Mouse (Mus musculus): ENCODE data around the gene Ankle1. TPM values are rescaled to one million over a fixed set of nuclear protein-coding genes. Genes with fewer than 3 reads are reported as not detected.

Gene Ankle1
- polyA plus RNA-seq, 1 experiment from 2014 or later, result 38.0 TPM

DNA sequence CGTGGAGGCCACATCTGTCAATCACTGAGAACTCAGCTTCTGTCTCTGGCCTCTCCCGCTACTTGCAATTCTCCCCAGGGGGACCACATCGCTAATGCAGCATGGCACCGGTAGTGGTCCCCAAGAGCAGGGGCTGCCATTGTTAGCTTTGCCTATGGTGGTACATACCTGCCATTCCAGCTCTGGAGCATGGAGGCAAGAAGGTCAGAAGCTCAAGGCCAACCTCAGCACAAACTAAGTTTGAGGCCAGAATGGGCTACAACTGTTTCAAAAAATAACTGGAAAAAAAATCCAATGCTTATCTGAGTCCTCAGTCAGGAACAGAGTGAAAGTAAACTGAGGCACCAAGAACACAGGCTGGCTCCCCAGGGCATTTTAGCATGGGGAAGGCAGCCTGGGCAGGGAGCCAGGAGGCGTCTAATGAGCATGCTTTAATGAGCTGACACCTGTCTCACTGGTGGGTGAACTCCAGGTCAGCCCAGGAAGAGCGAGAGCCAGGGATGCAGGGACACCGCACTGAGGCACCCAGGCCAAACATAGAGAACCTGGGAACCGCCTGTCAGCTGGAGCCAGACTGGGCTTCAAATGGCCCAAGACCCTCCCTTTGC lies 29.3 kb upstream of the Ankle1 start:
- Histone ChIP-seq H3K27ac (ENCODE audit: low read depth) (no peak overlapping the region), H3K4me1 (ENCODE audit: insufficient read depth) (peaks cover 18% of the 10 kb centered on the region), H3K4me3 (ENCODE audit: low read depth, low read length) (peak overlapping the region; percentile 16; the same call in 1 of the 2 replicates), H3K9me3 (ENCODE audit: low read depth, low read length) (no peaks in the 10 kb centered on the region), H3K9ac (no peak overlapping the region; the same call in 1 of the 2 replicates), H3K4me2 (peak overlapping the region; percentile 57), H3K27me3 (ENCODE audit: insufficient read depth, low read length) (no peaks in the 10 kb centered on the region), H3K36me3 (ENCODE audit: insufficient read depth) (peaks cover 53% of the 10 kb centered on the region)
- WGBS, result 47% methylated on average over 8 of the region's 8 CpGs
- ATAC-seq (ENCODE audit: insufficient read depth), result no peak
- no peak for TF ChIP-seq CTCF (IDR thresholded peaks at IDR 0.05; ENCODE audit: low read depth)
- DNase-seq, result no peak

- TF ChIP-seq CTCF (IDR thresholded peaks at IDR 0.05; ENCODE audit: low read depth), result no peak
- Histone ChIP-seq H3K9ac (peak overlapping the region; percentile 9; the same call in 1 of the 2 replicates), H3K27ac (ENCODE audit: low read depth) (no peak overlapping the region; the same call in 1 of the 2 replicates), H3K27me3 (ENCODE audit: insufficient read depth, low read length) (no peaks in the 10 kb centered on the region), H3K4me1 (ENCODE audit: insufficient read depth) (peaks cover 29% of the 10 kb centered on the region), H3K4me3 (ENCODE audit: low read depth, low read length) (peak overlapping the region; percentile 90), H3K4me2 (peak overlapping the region; percentile 98), H3K9me3 (ENCODE audit: low read depth, low read length) (no peaks in the 10 kb centered on the region), H3K36me3 (ENCODE audit: insufficient read depth) (peaks cover 38% of the 10 kb centered on the region)
- DNase-seq (no peak), ATAC-seq (ENCODE audit: insufficient read depth) (no peak)
- WGBS, result 77% methylated on average over 4 of the region's 4 CpGs
Measured at GRCm38 (mm10) chr8:71379008-71379407, 26.8 kb upstream of the Ankle1 start.

- Histone ChIP-seq H3K27me3 (ENCODE audit: insufficient read depth, low read length) (no peaks in the 10 kb centered on the region), H3K9me3 (ENCODE audit: low read depth, low read length) (no peaks in the 10 kb centered on the region), H3K36me3 (ENCODE audit: insufficient read depth) (peaks cover 32% of the 10 kb centered on the region), H3K4me3 (ENCODE audit: low read depth, low read length) (peak overlapping the region; percentile 90), H3K4me2 (peak overlapping the region; percentile 98), H3K4me1 (ENCODE audit: insufficient read depth) (peaks cover 29% of the 10 kb centered on the region), H3K27ac (ENCODE audit: low read depth) (0 out of 2 replicates have a peak overlapping the region, but pooled peaks have one; percentile 12), H3K9ac (peak overlapping the region; percentile 84)
- 49% methylated on average over 3 of the region's 3 CpGs for WGBS
- DNase-seq (no peak), ATAC-seq (ENCODE audit: insufficient read depth) (no peak)
- TF ChIP-seq CTCF (IDR thresholded peaks at IDR 0.05; ENCODE audit: low read depth), result no peak
Measured at GRCm38 (mm10) chr8:71379512-71380075, 26.2 kb upstream of the Ankle1 start.

GRCm38 (mm10) chr8:71380178-71381171 lies 25.3 kb upstream of the Ankle1 start:
- Histone ChIP-seq H3K4me2 (peak overlapping the region; percentile 98), H3K27ac (ENCODE audit: low read depth) (peak overlapping the region; percentile 95; the same call in 1 of the 2 replicates), H3K9me3 (ENCODE audit: low read depth, low read length) (no peaks in the 10 kb centered on the region), H3K36me3 (ENCODE audit: insufficient read depth) (peaks cover 24% of the 10 kb centered on the region), H3K4me1 (ENCODE audit: insufficient read depth) (peaks cover 29% of the 10 kb centered on the region), H3K9ac (peak overlapping the region; percentile 84), H3K4me3 (ENCODE audit: low read depth, low read length) (peak overlapping the region; percentile 90), H3K27me3 (ENCODE audit: insufficient read depth, low read length) (no peaks in the 10 kb centered on the region)
- 1% methylated on average over 72 of the region's 72 CpGs for WGBS
- DNase-seq (peak; percentile 28), ATAC-seq (ENCODE audit: insufficient read depth) (no peak)
- no peak for TF ChIP-seq CTCF (IDR thresholded peaks at IDR 0.05; ENCODE audit: low read depth)

DNA sequence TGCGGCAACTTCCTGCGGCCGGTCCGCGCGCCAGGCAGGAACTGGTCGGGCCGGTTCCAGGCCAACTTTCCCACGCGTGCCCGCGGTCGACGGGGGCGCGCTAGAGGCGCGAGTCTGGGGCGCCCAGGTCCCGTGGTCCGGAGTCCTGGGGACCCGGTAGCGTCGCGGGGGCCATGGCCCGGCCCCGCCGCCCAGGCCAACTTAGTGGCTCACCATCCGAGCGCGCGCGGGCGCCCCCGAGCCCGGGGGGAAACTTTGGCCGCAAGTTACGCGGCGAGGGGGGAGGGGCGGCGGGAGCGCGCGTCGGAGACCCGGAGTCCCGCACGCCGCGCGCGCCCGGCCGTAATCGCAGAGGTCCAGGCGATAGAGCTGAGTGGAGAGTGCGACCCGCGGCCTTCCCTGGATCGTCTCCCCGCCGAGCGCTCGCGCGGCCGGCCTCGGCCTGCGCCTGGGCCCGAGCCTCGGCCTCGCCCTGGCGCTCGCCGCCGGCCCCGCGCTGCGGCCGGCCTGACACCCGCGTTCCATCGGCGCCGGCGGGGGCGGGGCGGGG lies 24.3 kb upstream of the Ankle1 start, which contains the start of gene Nr2f6:
Gene Nr2f6 (minus strand): TSS at position 540 of the 550 bp plus-strand sequence.
- under 1% methylated on average over 76 of the region's 89 CpGs for WGBS

More for the DNA sequence above, 24.3 kb upstream of the Ankle1 start, which contains the start of gene Nr2f6:
- H3K36me3 ChIP-seq (ENCODE audit: insufficient read depth), result peaks cover 20% of the 10 kb centered on the region
- peak within 1 kb of the TSS; percentile 95 for H3K27ac ChIP-seq (ENCODE audit: low read depth)
- ATAC-seq (ENCODE audit: insufficient read depth) (peak; percentile 63), DNase-seq (peak; percentile 80)
- H3K27me3 ChIP-seq (ENCODE audit: insufficient read depth, low read length), result no peaks in the 10 kb centered on the region
- H3K4me1 ChIP-seq (ENCODE audit: insufficient read depth), result peaks cover 22% of the 10 kb centered on the region
- peak within 1 kb of the TSS; percentile 84 for H3K9ac ChIP-seq
- no peaks in the 10 kb centered on the region for H3K9me3 ChIP-seq (ENCODE audit: low read depth, low read length)
- H3K4me2 ChIP-seq, result peak within 1 kb of the TSS; percentile 98
- H3K4me3 ChIP-seq (ENCODE audit: low read depth, low read length), result peak within 1 kb of the TSS; percentile 90
- no peak for TF ChIP-seq CTCF (IDR thresholded peaks at IDR 0.05; ENCODE audit: low read depth)

Measured in lung, embryonic 14.5 days (tissue).